Mouse (Mus musculus) layer of hippocampus, adult 18-20 months (tissue): ENCODE results near the gene Adss. TPM values are rescaled to one million over a fixed set of nuclear protein-coding genes. Genes with fewer than 3 reads are reported as not detected.

Experiments
- DNase-seq, 2 experiments: peaks; one replicate each; pipeline ENCODE4 v3.0.0; 2022; ENCODE audit warnings: low spot score in 2 of 2
- total RNA-seq, 2 experiments: library from RNA; stranded (reverse); gene quantifications; 2 replicates each; pipeline ENCODE4 v1.2.3; 2021

Gene Adss
- total RNA-seq, 2 experiments from 2014 or later, result 65.9 to 68.9 TPM

DNA sequence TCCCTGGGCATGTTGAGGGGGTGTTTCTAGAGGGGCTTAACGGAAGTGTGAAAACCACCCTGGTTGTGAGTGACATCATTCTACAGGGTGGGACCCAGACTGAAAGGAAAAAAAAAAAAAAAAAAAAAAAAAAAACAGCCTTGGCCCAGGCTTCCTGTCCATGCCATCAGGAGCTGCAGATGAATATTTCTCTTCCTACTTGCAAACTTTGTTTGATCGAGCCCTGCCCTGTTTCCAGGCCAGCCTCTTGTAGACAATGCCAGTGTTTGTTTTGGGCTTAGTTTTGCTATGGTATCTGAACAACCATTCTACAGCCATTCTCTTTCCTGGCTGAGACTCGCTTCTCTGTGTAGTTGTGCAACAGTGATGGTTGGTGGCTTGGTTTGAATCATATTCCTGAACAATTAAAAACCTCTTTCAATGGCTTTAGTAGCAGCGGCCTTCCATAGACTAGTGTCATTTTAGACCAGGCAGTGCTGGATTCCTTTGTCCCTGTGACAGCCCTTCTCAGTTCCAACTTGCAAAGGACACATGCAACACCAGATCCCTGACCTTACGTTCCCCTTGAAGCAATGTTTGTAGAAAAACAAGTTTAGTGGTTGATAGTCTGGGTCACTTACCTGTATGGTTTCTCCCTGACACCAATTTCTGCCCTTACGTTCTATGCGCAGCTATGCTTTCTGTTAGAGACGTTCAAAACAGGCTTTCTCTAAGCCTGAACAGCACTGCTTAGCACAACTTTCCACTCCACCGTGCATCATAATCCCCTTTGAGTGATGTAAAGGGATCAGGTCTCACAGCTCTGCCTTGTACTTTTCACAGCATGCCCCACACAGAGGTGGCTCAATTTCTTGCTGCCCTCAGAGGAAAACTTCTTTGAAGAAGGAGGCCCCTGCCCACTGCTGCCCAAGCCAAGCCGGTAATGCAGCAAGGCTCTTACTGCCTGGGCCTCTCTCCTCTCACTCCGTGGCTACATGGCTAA lies 67.0 kb downstream of the Adss start, which contains the start of gene 1700016C15Rik:
Gene 1700016C15Rik, plus strand, starts transcription at position 772 of the 982 bp plus-strand sequence.
- no peak for DNase-seq

GRCm38 (mm10) chr1:177727883-177728525 lies 68.3 kb downstream of the Adss start:
- no peak for DNase-seq

GRCm38 (mm10) chr1:177726870-177727269 lies 69.4 kb downstream of the Adss start:
- no peak for DNase-seq

DNA sequence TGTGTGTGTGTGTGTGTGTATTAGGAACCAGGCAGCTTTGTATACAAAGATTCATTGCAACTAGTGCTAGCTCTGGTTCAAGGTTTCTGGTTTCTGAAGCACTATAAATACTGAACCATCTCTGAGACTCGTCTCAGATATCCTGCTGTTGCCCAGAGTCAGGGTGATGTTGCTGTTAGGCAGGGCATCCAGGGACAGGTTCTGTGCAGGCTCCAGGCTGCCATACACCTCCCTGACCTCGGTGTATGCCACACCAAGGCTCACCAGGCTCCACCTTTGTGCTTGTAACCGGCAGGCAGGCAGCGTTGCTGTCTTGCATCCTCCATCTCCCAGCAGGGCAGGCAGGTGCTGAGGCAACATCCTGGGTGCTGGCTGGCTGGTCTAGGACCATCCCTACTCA lies 72.5 kb downstream of the Adss start:
- DNase-seq, result no peak

GRCm38 (mm10) chr1:177719029-177719427 lies 77.3 kb downstream of the Adss start:
- no peak for DNase-seq

GRCm38 (mm10) chr1:177718340-177719028 lies 77.8 kb downstream of the Adss start:
- no peak for DNase-seq

DNA sequence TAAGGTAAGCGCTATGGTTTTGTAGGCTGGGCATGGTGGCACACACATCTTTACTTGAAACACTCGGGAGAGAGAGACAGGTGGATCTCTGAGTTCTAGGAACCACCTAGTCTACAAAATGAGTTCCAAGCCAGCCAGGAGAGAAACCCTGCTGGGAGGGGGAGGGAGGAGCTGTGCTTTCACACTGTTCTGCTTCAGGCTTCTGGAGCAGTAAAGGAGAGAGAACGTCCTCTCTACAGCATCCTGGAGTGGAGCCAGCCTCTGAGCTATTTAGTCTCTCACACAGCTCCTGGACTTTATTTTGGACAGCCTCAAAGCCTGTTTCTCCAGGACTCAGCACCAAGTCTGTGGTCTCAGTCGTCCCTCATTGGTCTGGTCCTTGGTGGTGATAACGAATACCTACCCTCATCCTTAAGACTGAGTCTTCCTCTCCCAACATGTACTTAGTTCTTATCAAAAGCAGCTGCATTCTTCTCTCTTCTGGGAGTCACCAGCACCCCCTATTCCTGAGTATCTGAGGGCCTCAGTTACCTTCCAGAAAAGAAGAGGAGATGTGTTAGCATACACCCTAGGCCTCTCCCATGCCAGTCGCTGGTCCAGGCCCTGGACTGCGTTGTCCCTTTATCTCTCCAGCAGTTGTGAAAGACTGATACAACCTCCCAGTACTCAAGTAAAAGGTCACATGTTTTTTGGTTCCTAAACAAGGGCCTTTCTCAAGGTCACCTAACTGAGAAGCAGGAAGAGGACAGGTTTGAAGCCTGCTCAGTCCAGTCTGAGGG lies 79.1 kb downstream of the Adss start:
- no peak for DNase-seq

GRCm38 (mm10) chr1:177716448-177716847 lies 79.9 kb downstream of the Adss start:
- DNase-seq, result no peak

DNA sequence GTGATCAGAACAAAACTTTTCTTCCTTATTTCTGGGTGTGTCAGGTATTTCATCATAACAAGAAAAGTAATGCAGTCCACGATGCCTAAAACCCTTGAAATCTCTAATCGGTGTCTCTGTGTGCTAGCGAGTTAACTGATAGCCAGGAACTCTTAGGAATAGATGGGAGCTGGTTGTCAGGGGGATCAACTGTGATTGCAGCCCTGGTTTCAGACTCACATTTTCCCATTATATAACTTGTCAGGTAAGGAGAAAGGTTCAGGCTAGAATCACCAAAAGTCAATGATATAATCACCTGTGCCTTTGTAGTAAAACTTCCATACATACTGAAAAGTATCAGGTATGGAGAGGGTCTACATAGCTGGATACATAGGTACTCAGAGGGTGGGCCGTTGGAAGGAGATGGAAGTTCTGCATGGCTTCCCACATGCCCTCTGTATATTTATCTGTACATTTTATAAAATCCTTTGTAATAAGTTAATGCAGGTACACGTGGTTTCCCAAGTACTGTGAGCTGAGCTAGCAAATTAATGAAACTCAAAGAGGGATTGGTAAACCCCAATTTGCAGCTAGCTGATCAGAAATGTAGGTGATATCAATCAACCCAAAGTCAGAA lies 81.8 kb downstream of the Adss start:
- no peak for DNase-seq

DNA sequence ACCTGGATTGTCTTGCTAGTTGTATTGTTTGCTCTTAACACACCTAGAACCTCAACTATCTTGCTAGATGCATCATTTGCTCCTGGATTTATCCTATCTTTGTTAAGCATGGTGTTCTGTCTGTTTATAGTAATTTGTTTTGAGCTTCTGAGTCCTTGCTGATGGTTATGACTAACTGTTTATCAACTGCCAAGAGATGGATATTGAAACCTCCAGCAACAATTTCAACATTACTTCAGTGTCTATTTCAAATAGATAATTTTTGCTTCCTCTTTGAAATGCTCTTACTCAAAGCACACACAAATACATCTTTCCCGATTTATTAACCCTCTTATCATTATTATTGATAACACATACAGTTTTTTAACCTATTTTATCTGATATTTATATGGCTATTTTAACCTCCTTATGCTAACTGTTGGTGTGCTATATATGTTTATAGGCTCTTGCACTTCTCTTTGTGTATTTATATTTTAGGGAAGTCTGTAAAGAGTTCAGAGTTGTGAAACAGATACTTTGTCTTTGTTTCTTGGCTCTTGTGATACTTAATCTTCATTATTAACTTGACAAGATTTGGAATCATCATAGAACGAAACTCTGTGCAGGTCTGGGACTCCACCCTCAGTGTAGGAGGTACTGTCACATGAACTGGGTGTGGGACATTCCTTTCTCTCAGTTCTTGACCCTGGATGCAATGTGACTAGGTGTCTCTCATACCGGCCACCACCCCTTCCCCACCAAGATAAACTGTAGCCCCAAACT lies 82.5 kb downstream of the Adss start:
- no peak for DNase-seq

Other genes with a start within 250 kb of the Adss start
- gene 1700016C15Rik, start 66.7 kb downstream of the Adss start, total RNA-seq, result not detected
- gene Catspere2, start 186.9 kb upstream of the Adss start, total RNA-seq, result 1 to 10 TPM; 6.2 to 6.5 TPM